ENCODE assay signal across 14 mouse cellular contexts in genomic region chr6:28697214-28697613, GRCm38 (mm10).
"Had no signal": no experiment of that assay in that cellular context is flagged by ENCODE, and none has a peak within 500 bp of the region (broad histone marks: within the 10 kb centered on the region; RNA-seq: fewer than 3 reads in every experiment).

No protein-coding gene starts in this region.

- H3K27ac ChIP-seq: kidney, postnatal 0 days; layer of hippocampus, adult 2 months; limb, embryonic 15.5 days; liver, embryonic 12.5 days; midbrain, embryonic 12.5 days; neural tube, embryonic 13.5 days had no signal

- H3K4me3 ChIP-seq: layer of hippocampus, adult 2 months; limb, embryonic 15.5 days; liver, embryonic 12.5 days; midbrain, embryonic 12.5 days; neural tube, embryonic 13.5 days had no signal

- DNase-seq: kidney, adult 9 months; kidney, postnatal 36 days; lung, embryonic 14.5 days; lung, postnatal 10 days; lung, postnatal 4 days; retina, postnatal 1 day; right cerebral cortex, postnatal 14 days; thymus, postnatal 14 days had no signal

- H3K4me1 ChIP-seq: liver, embryonic 12.5 days; midbrain, embryonic 12.5 days had no signal
